Mouse (Mus musculus) C2C12 (cell line): ENCODE data around the gene Slit3.

Experiments
- CTCF ChIP-seq: IDR thresholded peaks from one replicate; pipeline ENCODE4 v1.5.1; 2011; ENCODE audit not compliant: control insufficient read depth, insufficient read depth, insufficient read length
- FOSL1 ChIP-seq: IDR thresholded peaks from one replicate; pipeline ENCODE4 v1.8.0; 2011; ENCODE audit warnings: mild to moderate bottlenecking, low read length; ENCODE audit not compliant: poor library complexity, insufficient read depth, severe bottlenecking
- MAX ChIP-seq: IDR thresholded peaks from one replicate; pipeline ENCODE4 v1.6.1; 2011; ENCODE audit warnings: mild to moderate bottlenecking, control low read depth

DNA sequence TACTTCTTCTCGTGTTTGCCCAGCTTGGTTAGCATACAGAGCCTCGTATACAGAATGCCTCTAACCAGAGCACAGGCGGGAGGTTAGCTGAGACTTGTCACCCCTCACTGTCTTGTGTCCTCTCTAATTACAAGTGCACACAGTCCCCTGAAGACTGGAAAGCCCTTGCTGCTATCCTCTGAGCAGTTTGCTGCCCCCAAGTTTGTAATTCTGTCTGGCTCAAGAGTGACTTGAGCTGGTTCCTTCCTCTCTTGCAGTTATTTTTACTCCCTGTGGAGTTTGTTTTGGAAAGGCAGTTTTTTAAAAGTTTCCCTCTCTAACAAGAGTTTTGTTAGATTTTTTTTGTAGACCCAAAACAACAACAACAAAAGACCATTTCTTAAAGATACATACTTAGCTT lies 285.0 kb downstream of the Slit3 start:
- no peak for TF ChIP-seq CTCF
- no peak for TF ChIP-seq MAX
- no peak for TF ChIP-seq FOSL1
